Mouse (Mus musculus): Measurements from ENCODE around the gene Brd3os.

The Brd3os gene

GRCm38 (mm10) chr2:27469292-27469990, 27.3 kb downstream of the Brd3os start:
- DNase-seq: no peak

- no peak for DNase-seq
These were observed 27.8 kb downstream of the Brd3os start for GRCm38 (mm10) chr2:27469991-27470355.

GRCm38 (mm10) chr2:27470535-27470934, 28.4 kb downstream of the Brd3os start:
- DNase-seq: no peak

GRCm38 (mm10) chr2:27471170-27471584, 29.1 kb downstream of the Brd3os start:
- no peak for DNase-seq

- DNase-seq: no peak
These were observed 31.1 kb downstream of the Brd3os start for GRCm38 (mm10) chr2:27473061-27473765.

GRCm38 (mm10) chr2:27473911-27474310, 31.8 kb downstream of the Brd3os start:
- no peak for DNase-seq

GRCm38 (mm10) chr2:27474621-27475484, 32.7 kb downstream of the Brd3os start:
- DNase-seq: peak; percentile 30

GRCm38 (mm10) chr2:27475495-27476302, 33.6 kb downstream of the Brd3os start:
- peak; percentile 86 for DNase-seq

- no peak for DNase-seq
These were observed 34.4 kb downstream of the Brd3os start for GRCm38 (mm10) chr2:27476303-27477192.

- no peak for DNase-seq
These were observed 37.7 kb downstream of the Brd3os start for GRCm38 (mm10) chr2:27479821-27480220.

GRCm38 (mm10) chr2:27480367-27480766, 38.2 kb downstream of the Brd3os start:
- no peak for DNase-seq

- DNase-seq: no peak
These were observed 40.2 kb downstream of the Brd3os start for GRCm38 (mm10) chr2:27482265-27482861.

GRCm38 (mm10) chr2:27486725-27487124, 44.6 kb downstream of the Brd3os start:
- DNase-seq: no peak

GRCm38 (mm10) chr2:27487336-27488049, 45.4 kb downstream of the Brd3os start:
- DNase-seq: no peak

- no peak for DNase-seq
These were observed 46.2 kb downstream of the Brd3os start for GRCm38 (mm10) chr2:27488362-27488761.

- DNase-seq: no peak
These were observed 48.8 kb downstream of the Brd3os start for GRCm38 (mm10) chr2:27490939-27491338.

All from right cerebral cortex, postnatal 4 days (tissue).